Mouse (Mus musculus) liver, embryonic 14.5 days (tissue): ENCODE measurements around the gene Neu2.

Experiments used
- CTCF ChIP-seq: IDR thresholded peaks from 2 replicates; pipeline ENCODE4 v1.5.1; 2016; ENCODE audit warnings: antibody characterized with exemption, low read depth, control low read depth
- EP300 ChIP-seq: IDR thresholded peaks from 2 replicates; pipeline ENCODE4 v1.6.1; 2016; ENCODE audit warnings: antibody characterized with exemption, low read depth

DNA sequence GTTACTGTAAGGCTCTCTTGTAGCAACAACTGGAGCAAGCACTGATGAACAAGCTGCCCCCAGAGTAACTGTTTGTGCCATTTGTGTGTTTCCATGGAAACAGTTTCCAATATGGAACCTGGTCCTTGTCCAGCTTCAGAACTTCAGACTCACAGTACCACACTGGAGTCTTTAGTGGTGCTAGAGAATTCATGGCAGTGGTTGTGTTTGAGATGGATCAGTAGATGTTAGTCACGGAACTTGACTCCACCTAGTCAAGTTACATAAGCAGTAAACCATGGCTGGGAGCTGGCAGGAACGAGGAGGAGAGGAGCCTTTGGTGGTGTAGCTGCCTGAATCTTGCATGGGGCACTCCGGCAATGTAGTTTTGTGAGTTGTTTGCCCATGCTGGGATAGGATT lies 24.4 kb downstream of the Neu2 start:
- TF ChIP-seq CTCF (no peak), EP300 (no peak)
